Mouse (Mus musculus) cerebral cortex, adult 2 months (tissue): ENCODE results near the gene Srd5a2.

ENCODE experiments used
- WGBS: fragments of 180-500 bp; shearing (Covaris S2); methylation state at CpG from one replicate; pipeline ENCODE4 v1.1.7; 2018; 5-methylcytosine and 5-hydroxymethylcytosine counted together

Gene Srd5a2

GRCm38 (mm10) chr17:74047210-74048082 is at the start of gene Srd5a2:
Gene Srd5a2, minus strand, starts transcription at chr17:74047916.
- WGBS = 2% methylated on average over 45 of the region's 45 CpGs

GRCm38 (mm10) chr17:74088886-74089678 is 41.4 kb upstream of the Srd5a2 start:
- 81% methylated on average over 5 of the region's 5 CpGs for WGBS

- WGBS = 95% methylated on average over 2 of the region's 2 CpGs
These were observed 40.3 kb upstream of the Srd5a2 start for GRCm38 (mm10) chr17:74088016-74088415.

GRCm38 (mm10) chr17:74083370-74083769 is 35.7 kb upstream of the Srd5a2 start:
- 63% methylated on average over 4 of the region's 4 CpGs for WGBS

GRCm38 (mm10) chr17:74080076-74080615 is 32.4 kb upstream of the Srd5a2 start:
- 83% methylated on average over 6 of the region's 6 CpGs for WGBS

- 88% methylated on average over 13 of the region's 13 CpGs for WGBS
These were observed 31.2 kb upstream of the Srd5a2 start for GRCm38 (mm10) chr17:74078776-74079495.

GRCm38 (mm10) chr17:74073067-74073466 is 25.4 kb upstream of the Srd5a2 start:
- WGBS = 93% methylated on average over 5 of the region's 5 CpGs

GRCm38 (mm10) chr17:74062763-74063162 is 15.0 kb upstream of the Srd5a2 start:
- 90% methylated on average over 5 of the region's 5 CpGs for WGBS

GRCm38 (mm10) chr17:74048229-74048816 is 607 bp upstream of the Srd5a2 start:
- WGBS = 3% methylated on average over 19 of the region's 19 CpGs

GRCm38 (mm10) chr17:74043754-74044153 is 4.0 kb downstream of the Srd5a2 start:
- 47% methylated on average over 4 of the region's 4 CpGs for WGBS

- WGBS = 39% methylated on average over 8 of the region's 8 CpGs
These were observed 27.1 kb downstream of the Srd5a2 start for GRCm38 (mm10) chr17:74020526-74021203.

GRCm38 (mm10) chr17:74018281-74018680 is 29.4 kb downstream of the Srd5a2 start:
- WGBS = 92% methylated on average over 4 of the region's 4 CpGs

- WGBS = 95% methylated on average over 1 of the region's 1 CpGs
These were observed 30.1 kb downstream of the Srd5a2 start for GRCm38 (mm10) chr17:74017649-74018048.

- WGBS = 86% methylated on average over 6 of the region's 6 CpGs
These were observed 32.6 kb downstream of the Srd5a2 start for GRCm38 (mm10) chr17:74015128-74015527.

- 58% methylated on average over 4 of the region's 4 CpGs for WGBS
These were observed 39.0 kb downstream of the Srd5a2 start for GRCm38 (mm10) chr17:74008680-74009079.

GRCm38 (mm10) chr17:74007001-74007400 is 40.7 kb downstream of the Srd5a2 start:
- 78% methylated on average over 8 of the region's 8 CpGs for whole genome bisulfite sequencing

GRCm38 (mm10) chr17:74002396-74002795 is 45.3 kb downstream of the Srd5a2 start:
- WGBS = 65% methylated on average over 2 of the region's 2 CpGs

GRCm38 (mm10) chr17:73995907-73996645 is 51.6 kb downstream of the Srd5a2 start:
- 92% methylated on average over 13 of the region's 13 CpGs for WGBS

- WGBS = 87% methylated on average over 4 of the region's 4 CpGs
These were observed 56.5 kb downstream of the Srd5a2 start for GRCm38 (mm10) chr17:73991264-73991663.

GRCm38 (mm10) chr17:73986571-73986970 is 61.1 kb downstream of the Srd5a2 start:
- 74% methylated on average over 2 of the region's 2 CpGs for WGBS
